Mouse (Mus musculus): ENCODE measurements around the gene Shmt2. TPM values are rescaled to one million over a fixed set of nuclear protein-coding genes. Genes with fewer than 3 reads are reported as not detected.

Gene Shmt2
- polyA plus RNA-seq, 1 experiment from 2014 or later = 45.0 TPM

DNA sequence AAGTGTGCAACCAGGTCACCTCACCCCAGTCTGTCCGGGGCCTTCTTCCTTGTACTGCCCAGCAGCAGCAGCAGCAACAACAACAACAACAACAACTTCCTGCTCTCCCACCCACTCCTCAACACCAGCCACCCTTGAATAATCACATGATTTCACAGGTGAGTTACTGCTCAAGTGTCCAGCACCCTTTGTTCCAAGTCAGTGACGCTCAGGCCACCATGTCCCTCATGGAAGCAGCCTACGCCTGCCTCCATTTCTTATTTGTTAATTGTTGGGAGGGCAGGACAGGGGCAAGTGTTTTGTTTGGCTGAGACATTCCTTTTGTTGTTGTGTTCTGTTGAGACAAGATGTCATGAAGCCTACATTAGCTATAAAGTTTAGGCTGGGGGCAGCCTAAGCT, 45.7 kb downstream of the Shmt2 start:
- 86% methylated on average over 3 of the region's 3 CpGs for WGBS
- Histone ChIP-seq H3K4me1 (ENCODE audit: control insufficient read depth, insufficient read depth, low read length) (no peaks in the 10 kb centered on the region), H3K36me3 (ENCODE audit: control insufficient read depth, insufficient read depth, low read length) (peaks cover 12% of the 10 kb centered on the region), H3K9me3 (replicated peaks; ENCODE audit: control insufficient read depth, low read length, poor library complexity, severe bottlenecking) (no peaks in the 10 kb centered on the region), H3K4me3 (ENCODE audit: low read depth, low read length) (no peak overlapping the region), H3K27me3 (ENCODE audit: control insufficient read depth, insufficient read depth, low read depth, low read length) (no peaks in the 10 kb centered on the region), H3K9ac (ENCODE audit: low read depth, low read length) (no peak overlapping the region), H3K4me2 (ENCODE audit: low read length) (no peak overlapping the region), H3K27ac (ENCODE audit: low read length) (no peak overlapping the region)
- no peak for ATAC-seq

DNA sequence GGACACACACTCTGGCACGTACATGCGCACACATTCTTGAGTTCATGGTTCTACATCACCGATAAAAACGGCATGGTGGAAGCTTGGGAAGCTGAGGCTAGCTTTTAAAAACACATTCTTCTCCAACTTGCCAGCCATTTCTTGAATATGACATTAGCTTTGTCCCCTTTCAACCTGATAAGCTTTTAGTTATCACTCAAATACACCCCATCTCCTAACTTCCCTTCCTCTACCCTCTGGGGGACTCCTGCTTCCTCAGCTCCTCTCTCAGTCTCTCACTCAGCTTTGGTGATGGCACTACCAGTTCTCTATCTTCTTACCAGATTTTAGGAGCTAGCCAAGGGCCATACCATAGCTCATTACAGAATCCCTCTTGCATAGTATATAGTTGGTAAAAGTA, 47.1 kb downstream of the Shmt2 start:
- Histone ChIP-seq H3K4me2 (ENCODE audit: low read length) (no peak overlapping the region), H3K36me3 (ENCODE audit: control insufficient read depth, insufficient read depth, low read length) (peaks cover 15% of the 10 kb centered on the region), H3K27ac (ENCODE audit: low read length) (no peak overlapping the region), H3K4me3 (ENCODE audit: low read depth, low read length) (no peak overlapping the region), H3K9ac (ENCODE audit: low read depth, low read length) (no peak overlapping the region), H3K27me3 (ENCODE audit: control insufficient read depth, insufficient read depth, low read depth, low read length) (no peaks in the 10 kb centered on the region), H3K4me1 (ENCODE audit: control insufficient read depth, insufficient read depth, low read length) (no peaks in the 10 kb centered on the region), H3K9me3 (replicated peaks; ENCODE audit: control insufficient read depth, low read length, poor library complexity, severe bottlenecking) (no peaks in the 10 kb centered on the region)
- no peak for ATAC-seq
- 97% methylated on average over 4 of the region's 4 CpGs for WGBS

DNA sequence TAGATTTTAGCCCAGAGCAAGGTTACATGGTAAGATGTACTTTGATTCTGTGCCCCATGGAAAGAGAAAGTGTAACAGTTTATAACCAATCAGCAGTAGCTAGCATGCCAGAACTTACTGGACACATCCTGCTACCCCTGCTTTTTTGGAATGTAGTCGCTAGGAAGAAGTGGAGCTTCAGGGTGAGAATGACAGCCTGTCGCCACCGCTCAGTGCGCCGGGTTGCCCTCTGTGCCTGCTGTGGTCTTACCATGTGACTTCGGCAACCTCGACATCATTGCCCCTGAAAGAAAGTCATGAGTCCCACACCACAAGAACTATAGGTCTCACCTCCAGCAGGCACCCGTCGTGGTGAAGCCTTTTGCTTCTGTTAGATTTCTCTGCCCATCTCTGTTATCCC, 49.5 kb downstream of the Shmt2 start:
- H3K27ac ChIP-seq (ENCODE audit: low read length) = no peak overlapping the region
- no peaks in the 10 kb centered on the region for H3K4me1 ChIP-seq (ENCODE audit: control insufficient read depth, insufficient read depth, low read length)
- ATAC-seq = no peak
- WGBS = 86% methylated on average over 9 of the region's 9 CpGs
- peaks cover 18% of the 10 kb centered on the region for H3K36me3 ChIP-seq (ENCODE audit: control insufficient read depth, insufficient read depth, low read length)
- H3K9me3 ChIP-seq (replicated peaks; ENCODE audit: control insufficient read depth, low read length, poor library complexity, severe bottlenecking) = no peaks in the 10 kb centered on the region
- no peak overlapping the region for H3K4me3 ChIP-seq (ENCODE audit: low read depth, low read length)
- H3K27me3 ChIP-seq (ENCODE audit: control insufficient read depth, insufficient read depth, low read depth, low read length) = no peaks in the 10 kb centered on the region
- H3K4me2 ChIP-seq (ENCODE audit: low read length) = no peak overlapping the region
- H3K9ac ChIP-seq (ENCODE audit: low read depth, low read length) = no peak overlapping the region

GRCm38 (mm10) chr10:127471281-127471988, 50.8 kb downstream of the Shmt2 start:
- no peaks in the 10 kb centered on the region for H3K27me3 ChIP-seq (ENCODE audit: control insufficient read depth, insufficient read depth, low read depth, low read length)
- H3K9ac ChIP-seq (ENCODE audit: low read depth, low read length) = no peak overlapping the region
- H3K4me1 ChIP-seq (ENCODE audit: control insufficient read depth, insufficient read depth, low read length) = no peaks in the 10 kb centered on the region
- H3K4me3 ChIP-seq (ENCODE audit: low read depth, low read length) = no peak overlapping the region
- H3K27ac ChIP-seq (ENCODE audit: low read length) = no peak overlapping the region
- ATAC-seq = no peak
- no peak overlapping the region for H3K4me2 ChIP-seq (ENCODE audit: low read length)
- H3K9me3 ChIP-seq (replicated peaks; ENCODE audit: control insufficient read depth, low read length, poor library complexity, severe bottlenecking) = no peaks in the 10 kb centered on the region
- peaks cover 10% of the 10 kb centered on the region for H3K36me3 ChIP-seq (ENCODE audit: control insufficient read depth, insufficient read depth, low read length)
- 78% methylated on average over 15 of the region's 15 CpGs for WGBS

Other genes starting within 250 kb of the Shmt2 start
- 12.6 and 15.3 TPM in 2 replicates for gene Mbd6, start 233.4 kb downstream of the Shmt2 start, polyA plus RNA-seq (2015; fragmentation: Nextera tagmentation; extraction: Ambion mirVana)
- 123 and 128 TPM in 2 replicates for gene Mars, start 210.7 kb downstream of the Shmt2 start, polyA plus RNA-seq (2015; fragmentation: Nextera tagmentation; extraction: Ambion mirVana)
- 0.46 and 0.75 TPM in 2 replicates for gene Arhgap9, start 200.5 kb downstream of the Shmt2 start, polyA plus RNA-seq (2015; fragmentation: Nextera tagmentation; extraction: Ambion mirVana)
- 0.92 and 1.3 TPM in 2 replicates for gene Gli1, start 180.5 kb downstream of the Shmt2 start, polyA plus RNA-seq (2015; fragmentation: Nextera tagmentation; extraction: Ambion mirVana)
- gene Inhbe, start 168.0 kb downstream of the Shmt2 start, polyA plus RNA-seq (2015; fragmentation: Nextera tagmentation; extraction: Ambion mirVana) = 0.04 TPM in 2 replicates
- 0.15 TPM in 1 of 2 replicates, not detected in the other for gene Inhbc, start 152.0 kb downstream of the Shmt2 start, polyA plus RNA-seq (2015; fragmentation: Nextera tagmentation; extraction: Ambion mirVana)
- gene R3hdm2, start 142.1 kb downstream of the Shmt2 start, polyA plus RNA-seq (2015; fragmentation: Nextera tagmentation; extraction: Ambion mirVana) = 35.2 and 35.9 TPM in 2 replicates
- gene Stac3, start 20.8 kb downstream of the Shmt2 start, polyA plus RNA-seq (2015; fragmentation: Nextera tagmentation; extraction: Ambion mirVana) = 1.3 and 2.1 TPM in 2 replicates
- 17.6 and 19.7 TPM in 2 replicates for gene Ndufa4l2, start 7.5 kb downstream of the Shmt2 start, polyA plus RNA-seq (2015; fragmentation: Nextera tagmentation; extraction: Ambion mirVana)
- gene Nxph4, start 12.1 kb upstream of the Shmt2 start, polyA plus RNA-seq (2015; fragmentation: Nextera tagmentation; extraction: Ambion mirVana) = 62.1 and 66.7 TPM in 2 replicates
- gene Lrp1, start 98.7 kb upstream of the Shmt2 start, polyA plus RNA-seq (2015; fragmentation: Nextera tagmentation; extraction: Ambion mirVana) = 110 and 117 TPM in 2 replicates
- gene Stat6, start 120.5 kb upstream of the Shmt2 start, polyA plus RNA-seq (2015; fragmentation: Nextera tagmentation; extraction: Ambion mirVana) = 4.4 and 5.4 TPM in 2 replicates
- gene Nemp1, start 144.5 kb upstream of the Shmt2 start, polyA plus RNA-seq (2015; fragmentation: Nextera tagmentation; extraction: Ambion mirVana) = 3.2 TPM in 2 replicates
- gene Nab2, start 146.1 kb upstream of the Shmt2 start, polyA plus RNA-seq (2015; fragmentation: Nextera tagmentation; extraction: Ambion mirVana) = 1.6 and 2.1 TPM in 2 replicates
- 0.60 and 0.93 TPM in 2 replicates for gene Myo1a, start 182.7 kb upstream of the Shmt2 start, polyA plus RNA-seq (2015; fragmentation: Nextera tagmentation; extraction: Ambion mirVana)
- 0.34 and 1.2 TPM in 2 replicates for gene Tac2, start 202.0 kb upstream of the Shmt2 start, polyA plus RNA-seq (2015; fragmentation: Nextera tagmentation; extraction: Ambion mirVana)
- 2.7 and 3.2 TPM in 2 replicates for gene Zbtb39, start 217.1 kb upstream of the Shmt2 start, polyA plus RNA-seq (2015; fragmentation: Nextera tagmentation; extraction: Ambion mirVana)
- 1.1 and 1.7 TPM in 2 replicates for gene Gpr182, start 229.3 kb upstream of the Shmt2 start, polyA plus RNA-seq (2015; fragmentation: Nextera tagmentation; extraction: Ambion mirVana)
- not detected in 2 replicates for gene Rdh1, start 237.3 kb upstream of the Shmt2 start, polyA plus RNA-seq (2015; fragmentation: Nextera tagmentation; extraction: Ambion mirVana)
- gene Rdh16f1, start 237.3 kb upstream of the Shmt2 start, polyA plus RNA-seq (2015; fragmentation: Nextera tagmentation; extraction: Ambion mirVana) = 0.25 TPM in 1 of 2 replicates, not detected in the other